Mouse (Mus musculus) lung, postnatal 0 days (tissue): ENCODE data around the gene Sox5.

Source experiments
- CTCF ChIP-seq: IDR thresholded peaks from 2 replicates; pipeline ENCODE4 v1.5.1; 2016; ENCODE audit warnings: antibody characterized with exemption, mild to moderate bottlenecking
- EP300 ChIP-seq: IDR thresholded peaks from 2 replicates; pipeline ENCODE4 v1.6.1; 2016; ENCODE audit warnings: antibody characterized with exemption, mild to moderate bottlenecking, control low read depth

- TF ChIP-seq CTCF = no peak
- no peak for TF ChIP-seq EP300
These were observed 115.2 kb downstream of the Sox5 start for GRCm38 (mm10) chr6:144666617-144667016.
